8 mouse cellular contexts compared by ENCODE assay signal in genomic region chr5:114638769-114639644, GRCm38 (mm10). TPM values are rescaled to one million over a fixed set of nuclear protein-coding genes. Genes with fewer than 3 reads are reported as not detected.
DNase-seq lines count a peak whose midpoint lies in the region; ATAC-seq and TF ChIP-seq lines count a peak whose summit lies in the region.

No protein-coding gene starts in this region.

- peak; percentile 86 for ATAC-seq in forebrain, postnatal 0 days
- ATAC-seq in neutrophil, adult 5-6 weeks (ENCODE audit: extremely low read depth, insufficient number of reproducible peaks, low FRiP score, poor library complexity, severe bottlenecking), result peak; percentile 82

- TF ChIP-seq CTCF in forebrain, postnatal 0 days (IDR thresholded peaks at IDR 0.05; ENCODE audit: low read depth), result peak; percentile 98
- TF ChIP-seq CTCF in layer of hippocampus, adult 2 months (conservative IDR thresholded peaks at IDR 0.05), result peak; percentile 100
- TF ChIP-seq CTCF in lung, adult 2 months (IDR thresholded peaks at IDR 0.05; ENCODE audit: insufficient read depth, low read length), result peak; percentile 82

- no peaks in the 10 kb centered on the region for H3K4me1 ChIP-seq in forebrain, postnatal 0 days (ENCODE audit: insufficient read depth)
- H3K4me1 ChIP-seq in lung, adult 2 months (ENCODE audit: control insufficient read depth, insufficient read depth, low read length), result peaks cover 3% of the 10 kb centered on the region; the same call in 1 of the 2 replicates

- no peaks in the 10 kb centered on the region for H3K27me3 ChIP-seq in forebrain, postnatal 0 days (ENCODE audit: insufficient read depth, low read length)

- whole genome bisulfite sequencing in forebrain, postnatal 0 days, result 14% methylated on average over 22 of the region's 22 CpGs
- WGBS in lung, adult 2 months, result 12% methylated on average over 22 of the region's 22 CpGs

- no peak overlapping the region for H3K27ac ChIP-seq in forebrain, postnatal 0 days (ENCODE audit: low read depth, low read length)
- H3K27ac ChIP-seq in layer of hippocampus, adult 2 months, result no peak overlapping the region

- TF ChIP-seq POLR2A in lung, adult 2 months (IDR thresholded peaks at IDR 0.05; ENCODE audit: borderline replicate concordance, extremely low read depth, low read depth, low read length), result no peak

- DNase-seq in ES-CJ7 (ENCODE audit: low read depth, low spot score), result peak; percentile 92
- peak; percentile 85 to 89 for DNase-seq in cerebellum, adult 18-20 months
- DNase-seq in forebrain, postnatal 0 days, result peak; percentile 89
- peak; percentile 92 for DNase-seq in heart, postnatal 4 days
- DNase-seq in layer of hippocampus, adult 2 months (ENCODE audit: low spot score in 2 of 2), result peak; percentile 60 to 90
- peak; percentile 90 for DNase-seq in lung, adult 2 months
- peak; percentile 80 for DNase-seq in testis, postnatal 14 days (ENCODE audit: low spot score)

- no peaks in the 10 kb centered on the region for H3K36me3 ChIP-seq in forebrain, postnatal 0 days (ENCODE audit: insufficient read depth)

- H3K9ac ChIP-seq in forebrain, postnatal 0 days, result no peak overlapping the region

- H3K4me2 ChIP-seq in forebrain, postnatal 0 days (ENCODE audit: low read depth), result peak overlapping the region; percentile 40

- no peaks in the 10 kb centered on the region for H3K9me3 ChIP-seq in forebrain, postnatal 0 days (ENCODE audit: low read length)

- H3K4me3 ChIP-seq in forebrain, postnatal 0 days (ENCODE audit: low read depth, low read length), result no peak overlapping the region; the same call in 1 of the 2 replicates
- H3K4me3 ChIP-seq in layer of hippocampus, adult 2 months, result no peak overlapping the region; the same call in 1 of the 2 replicates
- H3K4me3 ChIP-seq in lung, adult 2 months (replicated peaks; ENCODE audit: extremely low read depth, low read depth, low read length), result no peak overlapping the region

RNA-seq across cellular contexts. Expression of gene Trpv4, which starts 19.2 kb away (rescaled TPM):
- total RNA-seq in forebrain, postnatal 0 days (2014; rRNA removed), result 0.81 and 1.5 TPM in 2 replicates
- 1.3 and 2.4 TPM in 2 replicates for polyA plus RNA-seq in forebrain, postnatal 0 days (2015; fragmentation: Nextera tagmentation; extraction: Ambion mirVana)
- 1 to 10 TPM; 2.8 to 3.1 TPM for total RNA-seq in heart, postnatal 4 days (2021)
- total RNA-seq in layer of hippocampus, adult 2 months (2021), result 1 to 10 TPM; 2.0 to 2.3 TPM
- polyA plus RNA-seq in lung, adult 2 months (2012; rRNA removed), result 8.8 and 10.1 TPM in 2 replicates
- total RNA-seq in neutrophil, adult 5-6 weeks (2017), result 0.12 and 0.25 TPM in 2 replicates

RNA-seq across cellular contexts. Expression of gene Gltp, which starts 51.8 kb away (rescaled TPM):
- total RNA-seq in forebrain, postnatal 0 days (2014; rRNA removed), result 14.1 and 19.8 TPM in 2 replicates
- 26.4 and 32.1 TPM in 2 replicates for polyA plus RNA-seq in forebrain, postnatal 0 days (2015; fragmentation: Nextera tagmentation; extraction: Ambion mirVana)
- total RNA-seq in heart, postnatal 4 days (2021), result 10 to 100 TPM; 24.4 to 26.8 TPM
- 10 to 100 TPM; 23.6 to 27.3 TPM for total RNA-seq in layer of hippocampus, adult 2 months (2021)
- polyA plus RNA-seq in lung, adult 2 months (2012; rRNA removed), result 222 and 259 TPM in 2 replicates
- 43.3 and 46.4 TPM in 2 replicates for total RNA-seq in neutrophil, adult 5-6 weeks (2017)
